Mouse (Mus musculus) spleen, postnatal 0 days (tissue): Measurements from ENCODE around the gene Snapin. TPM values are rescaled to one million over a fixed set of nuclear protein-coding genes. Genes with fewer than 3 reads are reported as not detected.

ENCODE experiments used
- polyA plus RNA-seq: library from polyadenylated mRNA; unstranded; fragments of >200 nt; fragmentation: Nextera tagmentation; extraction: Ambion mirVana; gene quantifications from 2 replicates; pipeline ENCODE4 v1.2.1, GENCODE M21; 2015

Gene Snapin
- 36.4 and 43.7 TPM in 2 replicates for polyA plus RNA-seq

GRCm38 (mm10) chr3:90490696-90491256 is at the start of gene Snapin:
TSS of gene Snapin (minus strand) at chr3:90491033.

GRCm38 (mm10) chr3:90537141-90537904 is 46.5 kb upstream of the Snapin start, which contains the start of gene S100a16:
TSS of gene S100a16 (plus strand) at chr3:90537254.

GRCm38 (mm10) chr3:90526580-90526979 is 35.7 kb upstream of the Snapin start, which contains the start of gene S100a14:
TSS of gene S100a14 (plus strand) at chr3:90526856.

GRCm38 (mm10) chr3:90513796-90514590 is 23.2 kb upstream of the Snapin start, which contains the start of the genes S100a1 and S100a13:
TSS of gene S100a1 (minus strand) at chr3:90514392.
TSS of gene S100a13 (plus strand) at chr3:90514435.

GRCm38 (mm10) chr3:90508950-90509746 is 18.3 kb upstream of the Snapin start, which contains the start of gene Chtop:
TSS of gene Chtop (minus strand) at chr3:90509498.

GRCm38 (mm10) chr3:90475831-90476611 is 14.8 kb downstream of the Snapin start, which contains the start of gene Ilf2:
TSS of gene Ilf2 (plus strand) at chr3:90476126.

GRCm38 (mm10) chr3:90465686-90466310 is 25.0 kb downstream of the Snapin start, which contains the start of gene Npr1:
TSS of gene Npr1 (minus strand) at chr3:90465866.

Other genes starting within 250 kb of the Snapin start
- gene Creb3l4, start 247.5 kb downstream of the Snapin start, polyA plus RNA-seq: 0.57 and 0.98 TPM in 2 replicates
- gene Slc39a1, start 242.9 kb downstream of the Snapin start, polyA plus RNA-seq: 51.2 and 62.4 TPM in 2 replicates
- gene Crtc2, start 236.9 kb downstream of the Snapin start, polyA plus RNA-seq: 9.1 and 10.9 TPM in 2 replicates
- gene Dennd4b, start 225.8 kb downstream of the Snapin start, polyA plus RNA-seq: 3.9 and 5.6 TPM in 2 replicates
- 8.6 and 9.0 TPM in 2 replicates for gene Gatad2b, start 197.9 kb downstream of the Snapin start, polyA plus RNA-seq
- gene Slc27a3, start 101.1 kb downstream of the Snapin start, polyA plus RNA-seq: 4.1 and 4.3 TPM in 2 replicates
- 9.1 and 9.8 TPM in 2 replicates for gene Ints3, start 57.4 kb downstream of the Snapin start, polyA plus RNA-seq
- gene Npr1, start 25.2 kb downstream of the Snapin start, polyA plus RNA-seq: 7.9 and 10.6 TPM in 2 replicates
- 73.8 and 76.5 TPM in 2 replicates for gene Ilf2, start 14.9 kb downstream of the Snapin start, polyA plus RNA-seq
- 70.1 and 74.6 TPM in 2 replicates for gene Chtop, start 18.5 kb upstream of the Snapin start, polyA plus RNA-seq
- gene S100a1, start 23.4 kb upstream of the Snapin start, polyA plus RNA-seq: 40.2 and 50.6 TPM in 2 replicates
- 61.6 and 70.3 TPM in 2 replicates for gene S100a13, start 23.4 kb upstream of the Snapin start, polyA plus RNA-seq
- 0.15 TPM in 1 of 2 replicates, not detected in the other for gene S100a14, start 35.8 kb upstream of the Snapin start, polyA plus RNA-seq
- gene S100a16, start 46.2 kb upstream of the Snapin start, polyA plus RNA-seq: 95.5 and 120 TPM in 2 replicates
- gene S100a3, start 69.5 kb upstream of the Snapin start, polyA plus RNA-seq: 0.04 and 0.29 TPM in 2 replicates
- gene S100a2, start 99.2 kb upstream of the Snapin start, polyA plus RNA-seq: 0.51 and 0.53 TPM in 2 replicates
- not detected in 2 replicates for gene Gm42674, start 110.9 kb upstream of the Snapin start, polyA plus RNA-seq
- 31.4 and 44.9 TPM in 2 replicates for gene S100a4, start 112.7 kb upstream of the Snapin start, polyA plus RNA-seq
- not detected in 2 replicates for gene S100a5, start 117.5 kb upstream of the Snapin start, polyA plus RNA-seq
- 523 and 632 TPM in 2 replicates for gene S100a6, start 121.8 kb upstream of the Snapin start, polyA plus RNA-seq
- gene S100a7a, start 163.0 kb upstream of the Snapin start, polyA plus RNA-seq: 0.12 and 0.19 TPM in 2 replicates
- 6,399 and 9,279 TPM in 2 replicates for gene S100a8, start 177.9 kb upstream of the Snapin start, polyA plus RNA-seq
- gene S100a9, start 204.7 kb upstream of the Snapin start, polyA plus RNA-seq: 4,383 and 6,343 TPM in 2 replicates
- gene Pglyrp4, start 235.9 kb upstream of the Snapin start, polyA plus RNA-seq: 0.13 and 0.26 TPM in 2 replicates